ENCODE assay signal across 8 mouse cellular contexts in genomic region chr17:32166687-32167086, GRCm38 (mm10). TPM values are rescaled to one million over a fixed set of nuclear protein-coding genes. Genes with fewer than 3 reads are reported as not detected.
DNase-seq lines count a peak whose midpoint lies in the region; ATAC-seq and TF ChIP-seq lines count a peak whose summit lies in the region.

Notch3 (minus strand) TSS chr17:32166852.

- ATAC-seq in limb, embryonic 13.5 days (ENCODE audit: low FRiP score, low read depth): peak; percentile 76

- H3K4me1 ChIP-seq in spleen, adult 2 months (ENCODE audit: control insufficient read depth, insufficient read depth, insufficient read length): peaks cover 17% of the 10 kb centered on the region
- peaks cover 56% of the 10 kb centered on the region for H3K4me1 ChIP-seq in forebrain, embryonic 10.5 days
- peaks cover 51% of the 10 kb centered on the region for H3K4me1 ChIP-seq in limb, embryonic 13.5 days

- H3K27ac ChIP-seq in spleen, adult 2 months (ENCODE audit: insufficient read depth, low read length): 0 out of 2 replicates have a peak within 1 kb of the TSS, but pooled peaks have one; percentile 1
- peak within 1 kb of the TSS; percentile 98 for H3K27ac ChIP-seq in forebrain, embryonic 10.5 days
- peak within 1 kb of the TSS; percentile 92 for H3K27ac ChIP-seq in limb, embryonic 13.5 days

- peak within 1 kb of the TSS; percentile 42 for H3K4me3 ChIP-seq in spleen, adult 2 months (ENCODE audit: extremely low read depth, insufficient read depth, insufficient read length)
- peak within 1 kb of the TSS; percentile 81 for H3K4me3 ChIP-seq in forebrain, embryonic 10.5 days
- H3K4me3 ChIP-seq in limb, embryonic 13.5 days: peak within 1 kb of the TSS; percentile 77
- H3K4me3 ChIP-seq in myocyte: peak within 1 kb of the TSS; percentile 59

- H3K36me3 ChIP-seq in spleen, adult 2 months (ENCODE audit: control insufficient read depth, insufficient read depth, low read length): no peaks in the 10 kb centered on the region
- peaks cover 13% of the 10 kb centered on the region for H3K36me3 ChIP-seq in forebrain, embryonic 10.5 days (replicated peaks)
- H3K36me3 ChIP-seq in limb, embryonic 13.5 days: no peaks in the 10 kb centered on the region
- no peaks in the 10 kb centered on the region for H3K36me3 ChIP-seq in myocyte (ENCODE audit: control insufficient read depth, insufficient read depth)

- H3K9me3 ChIP-seq in forebrain, embryonic 10.5 days: no peaks in the 10 kb centered on the region
- no peaks in the 10 kb centered on the region for H3K9me3 ChIP-seq in limb, embryonic 13.5 days

- peak within 1 kb of the TSS; percentile 84 for H3K4me2 ChIP-seq in limb, embryonic 13.5 days (replicated peaks)
- H3K4me2 ChIP-seq in myocyte (ENCODE audit: low read depth): peak within 1 kb of the TSS; percentile 82

- intact Hi-C loops in heart, postnatal 25 days (cut with DNase I): no loop called here

- peak within 1 kb of the TSS; percentile 85 for H3K9ac ChIP-seq in limb, embryonic 13.5 days

- DNase-seq in spleen, adult 2 months (ENCODE audit: low read depth in 1 of 2, low spot score in 2 of 2): no peak
- no peak for DNase-seq in spleen, postnatal 36 days (ENCODE audit: low spot score in 2 of 2)
- DNase-seq in forebrain, embryonic 10.5 days (ENCODE audit: extremely low spot score, low spot score): peak; percentile 82
- DNase-seq in heart, postnatal 25 days (ENCODE audit: low spot score): peak; percentile 38
- DNase-seq in urinary bladder, postnatal 14 days (ENCODE audit: low spot score): peak; percentile 72
- DNase-seq in right cerebral cortex, postnatal 36 days (ENCODE audit: low spot score in 2 of 2): no peak

- H3K79me2 ChIP-seq in myocyte (ENCODE audit: control insufficient read depth, insufficient read depth): peaks cover 5% of the 10 kb centered on the region

- 7% methylated on average over 32 of the region's 39 CpGs for WGBS in spleen, adult 2 months
- WGBS in forebrain, embryonic 10.5 days: under 1% methylated on average over 37 of the region's 39 CpGs
- WGBS in limb, embryonic 13.5 days: under 1% methylated on average over 38 of the region's 39 CpGs

- H3ac ChIP-seq in myocyte (ENCODE audit: control insufficient read depth, insufficient read length): peak within 1 kb of the TSS; percentile 18

- H3K27me3 ChIP-seq in spleen, adult 2 months (ENCODE audit: control insufficient read depth, insufficient read depth, low read length): peaks cover 17% of the 10 kb centered on the region
- H3K27me3 ChIP-seq in forebrain, embryonic 10.5 days (ENCODE audit: poor library complexity, severe bottlenecking): peaks cover 35% of the 10 kb centered on the region
- H3K27me3 ChIP-seq in limb, embryonic 13.5 days: no peaks in the 10 kb centered on the region
- H3K27me3 ChIP-seq in myocyte (ENCODE audit: control insufficient read depth, insufficient read depth, insufficient read length): no peaks in the 10 kb centered on the region

- no peak for TF ChIP-seq POLR2A in spleen, adult 2 months (IDR thresholded peaks at IDR 0.05; ENCODE audit: low read depth, low read length)
- peak; percentile 71 for TF ChIP-seq POLR2A in myocyte (IDR thresholded peaks at IDR 0.05; ENCODE audit: insufficient read length, low read depth)

- TF ChIP-seq CTCF in spleen, adult 2 months (IDR thresholded peaks at IDR 0.05; ENCODE audit: extremely low read depth, insufficient read depth, insufficient read length, insufficient replicate concordance): no peak

TF ChIP-seq in myocyte, 11 proteins besides CTCF, POLR2A, EP300 and RAD21:
- TF ChIP-seq MYOG (IDR thresholded peaks at IDR 0.05; ENCODE audit: control insufficient read depth in 1 of 3, insufficient read depth in 1 of 3, insufficient read length in 2 of 3, low read depth in 2 of 3): no peak
- no peak for TF ChIP-seq E2F4 (IDR thresholded peaks at IDR 0.05; ENCODE audit: insufficient read depth)
- peak; percentile 76 for TF ChIP-seq POLR2AphosphoS2 (IDR thresholded peaks at IDR 0.05; ENCODE audit: insufficient read length, low read depth)
- TF ChIP-seq TCF3 (IDR thresholded peaks at IDR 0.05; ENCODE audit: insufficient read length, low read depth): no peak

RNA-seq across cellular contexts. Expression of gene Notch3, which starts in this region (rescaled TPM):
- 23.5 and 24.5 TPM in 2 replicates for polyA plus RNA-seq in spleen, adult 2 months (2012; rRNA removed)
- 24.4 and 25.7 TPM in 2 replicates for polyA plus RNA-seq in forebrain, embryonic 10.5 days (2016; fragmentation: Nextera tagmentation; extraction: Ambion mirVana)
- 10 to 100 TPM; 23.4 to 31.1 TPM for total RNA-seq in heart, postnatal 25 days (2021)
- polyA plus RNA-seq in limb, embryonic 13.5 days (2015; fragmentation: Nextera tagmentation; extraction: Ambion mirVana): 14.9 and 16.9 TPM in 2 replicates
- 84.6 TPM for polyA plus RNA-seq in myocyte (2012; fragmentation: generic; extraction: Trizol)

Comparison
In these comparisons a context has a peak if more than half of its experiments do, and no peak if none do; other contexts are left out.
1. DNase-seq: peak in forebrain, embryonic 10.5 days (single experiment), heart, postnatal 25 days (single experiment) and urinary bladder, postnatal 14 days (single experiment); none in spleen, adult 2 months (0 of 2), spleen, postnatal 36 days (0 of 2) and right cerebral cortex, postnatal 36 days (0 of 2).
2. H3K27ac ChIP-seq: peak in every context shown above with its lines; median percentile 98 in forebrain, embryonic 10.5 days; 92 in limb, embryonic 13.5 days; 1 in spleen, adult 2 months.
3. Peak in every context shown above with its lines, with median percentiles within 50 percentile points of each other: H3K4me3 ChIP-seq.